Mouse (Mus musculus): ENCODE results near the gene Itgb5.

The Itgb5 gene

DNA sequence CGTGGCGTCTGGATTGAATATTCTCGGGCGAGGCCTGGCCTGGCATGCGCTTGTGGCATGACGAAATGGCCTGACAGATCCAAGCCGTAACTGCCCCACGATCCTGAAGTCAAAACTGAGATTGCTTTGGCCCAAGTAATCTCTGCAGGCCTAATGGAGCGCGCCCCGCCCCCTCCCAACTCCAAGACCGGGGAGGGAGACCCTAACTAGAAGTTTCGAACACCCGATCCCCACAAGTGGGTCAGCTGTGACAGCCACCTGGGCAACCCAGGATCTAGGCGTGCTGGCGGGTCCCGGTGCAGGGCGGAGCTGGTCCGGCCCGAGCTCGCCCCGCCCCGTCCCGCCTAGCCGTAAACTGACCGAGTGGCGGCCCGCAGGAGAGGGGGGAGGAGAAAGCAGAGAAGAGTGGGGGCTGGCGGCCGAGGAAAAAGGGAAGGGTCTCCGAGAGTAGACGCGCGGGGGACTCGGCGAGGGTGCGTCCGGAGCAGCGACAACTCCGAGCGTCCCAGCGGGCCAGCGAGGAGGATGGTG, at the start of gene Itgb5:
Gene Itgb5 (plus strand): TSS at position 365 of the 531 bp plus-strand sequence.
- DNase-seq, result peak; percentile 49

DNA sequence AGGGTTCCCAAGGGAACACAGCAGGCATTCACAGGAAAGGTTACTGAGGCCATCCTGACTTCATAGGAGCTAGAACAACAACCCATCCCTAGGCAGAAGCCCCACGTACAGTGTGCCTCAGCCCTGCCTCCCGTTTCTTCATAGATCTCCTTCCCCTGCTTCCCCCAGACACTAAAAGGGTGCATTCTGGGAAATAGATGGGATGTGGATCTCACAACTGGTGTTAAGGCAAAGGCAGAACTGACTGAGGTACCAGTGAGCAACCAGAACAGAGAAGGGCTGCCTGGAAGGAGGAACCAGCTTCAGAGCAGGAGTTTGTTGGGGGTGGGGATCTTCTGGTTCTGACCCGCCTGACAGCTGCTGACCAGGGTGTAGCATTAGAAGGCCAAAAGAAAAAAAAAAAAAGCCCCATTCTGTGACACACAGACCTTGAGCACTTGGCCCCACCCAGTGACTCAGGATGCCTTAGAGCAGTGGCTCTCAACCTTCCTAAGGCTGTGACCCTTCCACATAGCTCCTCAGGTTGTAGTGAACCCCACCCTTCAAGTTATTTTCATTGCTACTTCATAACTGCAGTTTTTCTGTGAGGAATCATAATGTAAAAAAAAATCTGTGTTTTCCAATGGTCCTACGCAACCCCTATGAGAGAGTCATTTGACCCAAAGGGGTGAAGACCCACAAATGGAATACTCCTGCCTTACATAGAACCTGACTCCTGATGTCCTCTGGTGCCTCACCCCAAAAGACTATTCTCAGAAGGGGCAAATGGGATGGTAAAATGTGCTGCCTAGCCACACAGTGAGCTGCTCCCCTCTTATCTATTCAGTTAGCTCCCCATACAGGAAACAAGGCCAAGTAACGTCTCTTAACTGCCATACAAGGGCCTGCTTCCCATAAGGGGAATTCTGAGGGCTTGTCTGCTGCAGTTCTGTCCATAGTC, 47.4 kb upstream of the Itgb5 start:
- no peak for DNase-seq

GRCm38 (mm10) chr16:33782729-33783091, 46.8 kb upstream of the Itgb5 start:
- DNase-seq, result no peak

- no peak for DNase-seq
These were observed 44.9 kb upstream of the Itgb5 start for GRCm38 (mm10) chr16:33784547-33784946.

DNA sequence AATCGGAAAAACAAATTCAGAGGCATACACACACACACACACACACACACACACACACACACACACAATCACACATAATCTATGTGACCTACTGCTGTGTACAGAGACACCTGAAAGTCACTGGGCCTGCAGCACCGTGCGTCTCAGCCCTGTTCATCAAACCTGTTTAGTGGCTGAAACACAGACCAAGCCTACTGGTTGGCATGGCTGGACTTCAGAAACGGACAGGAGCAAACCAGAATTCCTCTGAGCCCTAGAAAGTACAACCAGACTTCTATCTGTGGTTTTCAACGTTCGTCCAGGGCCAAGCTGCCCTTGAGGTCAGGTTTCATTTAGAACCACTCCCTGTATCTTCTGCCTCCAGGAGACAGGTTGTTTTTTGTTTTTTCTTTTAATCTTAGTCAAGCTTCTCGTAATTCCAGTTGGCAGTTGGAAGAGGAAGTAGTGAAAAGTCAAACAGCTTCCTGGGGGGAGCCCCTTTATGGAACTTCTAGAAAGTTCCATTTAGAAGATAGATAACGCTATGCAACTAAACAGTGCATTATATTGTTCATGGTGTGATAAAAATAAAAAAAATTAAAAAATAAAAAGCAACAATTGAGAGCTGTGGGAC, 44.3 kb upstream of the Itgb5 start:
- DNase-seq, result no peak

- DNase-seq, result no peak
These were observed 42.6 kb upstream of the Itgb5 start for GRCm38 (mm10) chr16:33786657-33787390.

DNA sequence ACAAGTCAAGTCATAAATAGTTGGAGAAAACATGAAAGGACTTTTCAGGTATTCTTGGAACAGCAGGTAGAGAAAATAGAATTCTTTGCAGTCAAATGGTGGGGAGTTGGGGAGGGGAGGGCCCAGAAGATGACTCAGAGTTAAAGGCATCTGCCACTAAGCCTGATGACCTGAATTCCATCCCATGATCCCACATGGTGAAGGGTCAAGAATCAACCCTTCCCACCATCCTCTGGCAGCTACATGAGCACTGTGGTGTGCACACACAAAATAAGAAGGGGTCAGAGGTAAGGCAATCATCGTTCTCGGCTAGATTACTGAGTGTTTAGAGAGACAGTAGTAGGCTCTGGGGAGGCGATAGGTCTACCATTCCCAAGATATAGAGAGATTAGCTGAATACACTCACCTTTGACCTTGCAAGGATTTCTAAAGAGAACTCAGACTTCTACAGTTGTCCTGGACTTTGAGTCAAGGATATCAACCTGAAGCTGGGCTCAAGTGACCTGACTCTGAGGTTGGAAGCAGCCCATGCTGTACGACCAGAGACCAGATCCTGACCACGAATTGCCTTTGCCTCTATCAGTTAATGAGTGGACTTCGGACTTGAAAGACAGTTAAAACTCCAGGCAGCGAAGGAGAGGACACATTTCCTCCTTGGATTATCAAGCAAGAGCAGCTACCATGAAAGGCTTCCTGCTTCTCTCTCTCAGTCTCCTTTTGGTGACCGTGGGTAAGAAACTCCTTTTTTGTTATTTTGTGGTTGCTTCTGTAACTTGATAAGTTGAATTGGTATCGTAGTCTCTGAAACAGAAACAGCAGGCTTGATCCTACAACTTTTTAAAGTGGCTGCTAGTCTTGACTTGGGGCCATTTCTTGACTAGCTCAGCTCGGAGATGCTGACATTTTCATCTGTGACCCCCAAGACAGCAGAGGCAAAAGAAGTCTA, 35.3 kb upstream of the Itgb5 start, which contains the start of gene Muc13:
Gene Muc13 (plus strand): TSS at position 192 of the 946 bp plus-strand sequence.
- DNase-seq, result no peak

DNA sequence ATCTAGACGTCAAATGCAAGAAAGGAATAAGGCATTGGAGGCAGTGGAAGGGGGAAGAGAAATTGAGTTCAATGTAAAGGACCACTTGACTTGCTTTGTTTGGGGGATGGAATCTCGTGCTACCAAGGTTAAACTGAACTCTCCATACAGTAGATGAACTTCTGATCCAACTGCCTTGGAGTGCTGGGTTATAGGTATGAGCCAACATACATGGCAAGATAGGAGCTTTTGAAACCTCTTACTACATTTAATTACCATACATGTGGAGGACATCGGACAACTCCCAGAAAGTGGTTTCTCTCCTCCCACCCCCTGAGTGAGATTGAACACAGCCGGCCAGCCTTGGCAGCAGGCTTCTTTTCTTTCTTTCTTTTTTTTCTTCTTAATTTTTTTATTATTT, 34.4 kb upstream of the Itgb5 start:
- no peak for DNase-seq

DNA sequence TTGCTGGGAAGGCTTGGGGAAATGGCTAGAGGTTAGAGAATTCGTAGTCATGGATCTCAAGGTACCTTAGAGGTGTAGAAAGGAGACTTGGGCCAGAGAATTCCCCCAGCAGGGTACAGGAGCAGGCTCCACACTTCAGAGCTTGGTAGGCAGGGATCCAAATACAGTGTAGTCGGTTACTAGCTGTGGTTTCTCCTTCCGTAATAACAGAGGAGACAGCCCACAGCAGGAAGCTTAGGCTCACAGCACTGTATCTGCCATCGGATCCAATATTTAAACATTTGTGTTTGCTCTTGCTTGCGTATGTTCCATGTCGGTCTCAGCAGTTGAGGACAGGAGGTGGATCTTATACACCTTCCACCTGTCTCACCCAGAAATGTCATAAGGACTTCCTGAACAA, 33.6 kb upstream of the Itgb5 start:
- no peak for DNase-seq

- DNase-seq, result no peak
These were observed 32.7 kb upstream of the Itgb5 start for GRCm38 (mm10) chr16:33796756-33797155.

DNA sequence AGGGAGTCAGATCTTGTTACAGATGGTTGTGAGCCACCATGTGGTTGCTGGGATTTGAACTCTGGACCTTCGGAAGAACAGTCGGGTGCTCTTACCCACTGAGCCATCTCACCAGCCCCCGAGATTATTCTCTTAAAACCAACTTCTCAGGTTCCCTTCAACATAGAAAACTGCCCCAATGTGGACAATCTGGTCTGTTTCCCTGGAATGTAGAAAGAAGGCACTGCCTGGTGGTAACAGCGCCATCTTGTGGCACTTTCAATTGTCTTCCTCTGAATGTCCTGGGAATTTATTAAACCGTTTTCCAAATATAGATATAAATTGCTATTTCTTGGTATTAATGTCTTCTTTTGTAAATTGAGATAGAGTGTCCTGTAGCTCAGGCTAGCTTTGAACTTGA, 31.6 kb upstream of the Itgb5 start:
- DNase-seq, result peak; percentile 14

- no peak for DNase-seq
These were observed 19.5 kb upstream of the Itgb5 start for GRCm38 (mm10) chr16:33810002-33810401.

DNA sequence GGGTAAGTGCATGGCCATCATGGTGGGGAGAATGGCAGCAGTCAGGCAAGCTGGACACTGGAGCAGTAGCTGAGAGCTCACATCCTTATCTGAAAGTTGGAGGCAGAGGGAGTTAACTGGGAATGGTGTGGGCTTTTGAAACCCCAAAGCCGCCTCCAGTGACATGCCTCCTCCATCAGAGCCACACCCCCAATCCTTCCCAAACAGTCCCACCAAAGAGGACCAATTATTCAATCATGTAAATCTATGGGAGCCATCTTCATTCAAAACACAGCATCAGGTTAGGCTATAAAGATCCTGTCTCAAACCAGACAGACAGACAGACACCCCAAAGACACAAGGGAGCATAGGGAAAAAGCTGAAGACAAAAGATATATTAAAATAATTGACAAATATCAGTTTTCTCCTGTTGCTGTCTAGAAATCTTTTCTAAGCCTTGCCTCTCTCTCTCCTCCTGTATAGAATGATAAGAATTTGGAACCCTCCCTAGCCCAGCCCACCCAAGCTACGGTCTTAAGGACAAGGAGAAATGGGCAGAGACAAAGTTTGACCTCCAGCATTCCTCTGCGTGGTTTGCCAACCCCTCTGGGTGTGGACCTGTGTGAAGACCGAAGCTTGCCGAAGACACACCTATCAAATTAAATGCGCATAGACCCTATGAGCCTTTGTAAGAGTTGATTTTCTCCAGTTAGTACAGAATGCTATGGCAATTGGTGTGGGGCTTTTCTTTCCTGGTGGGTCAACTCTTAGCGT, 10.9 kb upstream of the Itgb5 start:
- DNase-seq, result no peak

DNA sequence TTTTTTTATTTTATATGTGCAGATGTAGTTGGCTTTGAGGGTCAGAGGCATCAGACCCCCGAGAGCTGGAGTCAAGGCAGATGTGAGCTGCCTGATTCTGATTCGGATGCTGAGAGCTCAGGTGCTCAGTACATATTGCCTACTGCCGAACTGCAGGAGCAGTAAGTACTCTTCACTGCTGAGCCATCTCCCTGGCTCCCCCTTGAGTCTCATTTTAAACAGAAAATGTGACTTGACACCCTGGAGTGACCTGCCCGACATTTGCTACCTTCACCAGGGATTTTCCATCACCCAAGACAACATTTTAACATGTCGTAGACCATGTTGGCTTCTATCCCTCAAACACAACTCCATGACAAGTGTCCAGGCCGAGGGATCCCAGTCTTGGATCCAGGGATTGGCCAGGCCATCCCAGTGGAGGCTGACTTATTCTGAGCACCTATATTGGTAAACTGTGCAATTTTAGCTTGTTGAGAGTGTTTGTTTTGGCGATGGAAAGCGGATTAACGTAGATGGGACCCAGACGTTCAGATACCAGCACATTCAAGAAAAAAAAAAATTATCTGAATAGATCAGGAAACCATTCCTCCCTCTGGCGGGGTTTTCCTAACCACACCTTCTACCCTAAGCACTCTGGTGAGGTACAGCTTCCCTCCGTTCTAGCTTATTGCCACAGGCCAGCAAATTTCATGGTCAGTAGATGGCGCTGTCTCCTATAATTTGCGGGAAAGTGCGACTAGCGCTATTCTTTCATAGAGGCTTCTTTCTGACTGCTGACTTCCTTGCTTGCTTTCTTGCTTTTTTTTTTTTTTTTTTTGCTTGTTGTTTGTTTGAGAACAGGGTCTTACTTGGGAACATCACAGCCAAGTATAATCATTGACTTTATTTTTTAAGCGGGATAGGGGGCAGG, 8.9 kb upstream of the Itgb5 start:
- DNase-seq, result peak; percentile 81

DNA sequence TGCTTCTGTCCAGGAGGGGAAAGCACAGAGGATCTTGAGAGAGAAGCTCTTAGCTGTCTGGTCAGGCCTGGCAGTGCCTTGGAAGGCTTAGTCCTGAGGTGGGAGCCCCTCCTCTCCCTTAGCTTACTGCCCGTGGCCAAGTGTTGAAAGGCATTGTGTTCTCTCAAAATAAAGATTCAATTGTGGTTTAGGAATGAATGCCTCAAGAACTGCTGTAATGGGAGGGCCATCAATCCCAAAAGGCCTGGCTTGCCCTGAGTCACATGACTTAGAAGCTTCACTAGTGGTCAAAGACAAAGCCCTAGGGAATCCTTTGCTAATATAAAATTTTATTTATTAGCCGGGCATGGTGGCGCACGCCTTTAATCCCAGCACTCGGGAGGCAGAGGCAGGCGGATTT, 4.9 kb upstream of the Itgb5 start:
- no peak for DNase-seq

GRCm38 (mm10) chr16:33828496-33828895, 969 bp upstream of the Itgb5 start:
- no peak for DNase-seq

- DNase-seq, result peak; percentile 34
These were observed 512 bp downstream of the Itgb5 start for GRCm38 (mm10) chr16:33829842-33830511.

- DNase-seq, result no peak
These were observed 1.1 kb downstream of the Itgb5 start for GRCm38 (mm10) chr16:33830512-33831105.

- no peak for DNase-seq
These were observed 2.6 kb downstream of the Itgb5 start for GRCm38 (mm10) chr16:33832057-33832456.
